Mouse (Mus musculus): ENCODE measurements at regions not wholly inside any gene's neighbourhood (a gene's known extent, or its start where the extent isn't known, plus 50 kb on each side); places are given as distances from the start of the nearest gene placed in this dataset.
"Not testable (repeated sequence)": the region's sequence is repeated elsewhere in the genome, so short reads cannot be mapped to it uniquely, and the experiment has no call there.

GRCm38 (mm10) chr4:22699561-22699960 is 211.4 kb upstream of the Pou3f2 start:
- no peak for DNase-seq (ENCODE audit: low read depth, low spot score)

GRCm38 (mm10) chr4:22667733-22668381 is 179.7 kb upstream of the Pou3f2 start:
- no peak for DNase-seq (ENCODE audit: low read depth, low spot score)

GRCm38 (mm10) chr4:22645616-22646015 is 157.4 kb upstream of the Pou3f2 start:
- peak; percentile 37 for DNase-seq (ENCODE audit: low read depth, low spot score)

- no peak for DNase-seq (ENCODE audit: low read depth, low spot score)
These were observed 120.8 kb upstream of the Pou3f2 start for GRCm38 (mm10) chr4:22608922-22609321.

DNA sequence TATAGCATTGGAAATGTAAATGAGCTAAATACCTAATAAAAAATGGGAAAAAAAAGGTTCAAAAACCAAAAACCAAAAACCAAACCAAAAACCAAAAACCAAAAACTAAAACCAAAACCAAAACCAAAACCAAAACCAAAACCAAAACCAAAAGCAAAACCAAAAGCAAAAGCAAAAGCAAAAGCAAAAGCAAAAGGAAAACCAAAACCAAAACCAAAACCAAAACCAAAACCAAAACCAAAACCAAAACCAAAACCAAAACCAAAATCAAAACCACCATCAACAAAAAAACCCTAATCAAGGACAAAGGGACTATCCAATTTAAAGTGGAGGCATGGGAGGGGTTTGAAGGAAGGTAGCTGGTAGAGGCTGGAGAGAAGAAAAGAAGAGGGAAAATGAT is 114.0 kb upstream of the Pou3f2 start:
- not testable (repeated sequence) for DNase-seq (ENCODE audit: low read depth, low spot score)

- DNase-seq (ENCODE audit: low read depth, low spot score), result no peak
These were observed 99.0 kb upstream of the Pou3f2 start for GRCm38 (mm10) chr4:22587162-22587561.

GRCm38 (mm10) chr4:22565959-22566358 is 77.8 kb upstream of the Pou3f2 start:
- no peak for DNase-seq (ENCODE audit: low read depth, low spot score)

DNA sequence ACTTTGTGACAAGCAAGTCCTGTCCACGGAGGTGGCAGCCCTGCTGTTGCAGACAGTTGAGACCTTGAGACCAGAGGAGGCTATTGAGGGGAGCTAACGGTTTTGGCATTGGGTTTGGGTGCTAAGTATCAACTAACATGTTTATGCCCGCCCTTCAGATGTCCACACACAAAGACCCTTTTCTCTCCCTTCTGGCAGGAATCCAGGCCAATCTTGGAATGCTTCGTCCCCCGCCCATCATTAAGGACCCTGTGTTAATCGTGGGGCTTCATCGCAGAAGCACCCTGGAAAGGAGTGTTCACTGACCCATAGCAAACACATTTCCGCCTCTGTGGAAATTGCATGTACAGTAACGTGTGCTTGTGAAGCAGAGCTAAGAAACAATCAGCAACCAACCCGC is 76.4 kb upstream of the Pou3f2 start:
- no peak for DNase-seq (ENCODE audit: low read depth, low spot score)

Measured in embryo, embryonic 11.5 days (tissue).